9 mouse cellular contexts compared by ENCODE assay signal in genomic region chr1:120340419-120341171, GRCm38 (mm10). TPM values are rescaled to one million over a fixed set of nuclear protein-coding genes. Genes with fewer than 3 reads are reported as not detected.
DNase-seq lines count a peak whose midpoint lies in the region; ATAC-seq lines count a peak whose summit lies in the region.
"Had no signal": no experiment of that assay in that cellular context is flagged by ENCODE, and none has a peak within 500 bp of the region (broad histone marks: within the 10 kb centered on the region; RNA-seq: fewer than 3 reads in every experiment).

C1ql2 (plus strand) TSS chr1:120340582.

- peak within 1 kb of the TSS; percentile 64 for H3K4me2 ChIP-seq in hindbrain, embryonic 14.5 days (replicated peaks)
- peak within 1 kb of the TSS; percentile 42 for H3K4me2 ChIP-seq in liver, embryonic 12.5 days

- DNase-seq in left cerebral cortex, adult 18-20 months (ENCODE audit: low spot score in 2 of 2), result peak; percentile 28 to 30
- DNase-seq in left cerebral cortex, adult 11 months (ENCODE audit: low spot score), result no peak
- peak; percentile 42 for DNase-seq in embryo, embryonic 9.5 days (ENCODE audit: extremely low spot score)
- DNase-seq in hindbrain, embryonic 14.5 days (ENCODE audit: low spot score), result no peak
- DNase-seq in right cerebral cortex, postnatal 4 days, result peak; percentile 47
- DNase-seq in thymus, postnatal 10 days (ENCODE audit: low spot score in 2 of 2), result no peak
- DNase-seq in spleen, postnatal 14 days (ENCODE audit: low spot score in 2 of 2), result no peak

- H3K4me3 ChIP-seq in hindbrain, embryonic 14.5 days (replicated peaks; ENCODE audit: low read length), result peak within 1 kb of the TSS; percentile 35
- peak within 1 kb of the TSS; percentile 19 for H3K4me3 ChIP-seq in liver, embryonic 12.5 days

- H3K9me3 ChIP-seq in hindbrain, embryonic 14.5 days (ENCODE audit: control insufficient read depth, low read length), result no peaks in the 10 kb centered on the region
- H3K9me3 ChIP-seq in liver, embryonic 12.5 days (replicated peaks), result no peaks in the 10 kb centered on the region

- peak within 1 kb of the TSS; percentile 20; the same call in 1 of the 2 replicates for H3K9ac ChIP-seq in hindbrain, embryonic 14.5 days
- H3K9ac ChIP-seq in liver, embryonic 12.5 days, result no peak within 1 kb of the TSS

- H3K4me1 ChIP-seq in hindbrain, embryonic 14.5 days (replicated peaks; ENCODE audit: control insufficient read depth, insufficient read depth, low read length), result peaks cover 27% of the 10 kb centered on the region
- no peaks in the 10 kb centered on the region; the same call in 1 of the 2 replicates for H3K4me1 ChIP-seq in liver, embryonic 12.5 days

- ATAC-seq in hindbrain, embryonic 14.5 days (ENCODE audit: low FRiP score), result peak; percentile 67
- no peak for ATAC-seq in liver, embryonic 12.5 days

- H3K27me3 ChIP-seq in hindbrain, embryonic 14.5 days (ENCODE audit: control insufficient read depth, insufficient read depth, low read length), result peaks cover 82% of the 10 kb centered on the region
- H3K27me3 ChIP-seq in liver, embryonic 12.5 days (replicated peaks), result peaks cover 100% of the 10 kb centered on the region

- under 1% methylated on average over 71 of the region's 73 CpGs for WGBS in hindbrain, embryonic 14.5 days
- WGBS in liver, embryonic 12.5 days (ENCODE audit: insufficient replicate concordance), result 4% methylated on average over 72 of the region's 73 CpGs

- H3K36me3 ChIP-seq in hindbrain, embryonic 14.5 days (replicated peaks; ENCODE audit: control insufficient read depth, insufficient read depth), result no peaks in the 10 kb centered on the region
- H3K36me3 ChIP-seq in liver, embryonic 12.5 days, result no peaks in the 10 kb centered on the region

- no peak within 1 kb of the TSS for H3K27ac ChIP-seq in hindbrain, embryonic 14.5 days
- no peak within 1 kb of the TSS for H3K27ac ChIP-seq in liver, embryonic 12.5 days

RNA-seq across cellular contexts. Expression of gene C1ql2, which starts in this region (rescaled TPM):
- total RNA-seq in left cerebral cortex, adult 18-20 months (2021), result 1 to 10 TPM; 3.2 to 3.7 TPM
- polyA plus RNA-seq in hindbrain, embryonic 14.5 days (2014; fragmentation: Nextera tagmentation; extraction: Ambion mirVana), result 4.9 and 5.4 TPM in 2 replicates
- not detected in 2 replicates for polyA plus RNA-seq in liver, embryonic 12.5 days (2016; fragmentation: Nextera tagmentation; extraction: Ambion mirVana)
- total RNA-seq: liver, adult 2 months had no signal
- polyA plus RNA-seq: liver, adult 2 months had no signal

Comparison
In these comparisons a context has a peak if more than half of its experiments do, and no peak if none do; other contexts are left out.
1. DNase-seq: peak in left cerebral cortex, adult 18-20 months (2 of 2), embryo, embryonic 9.5 days (single experiment) and right cerebral cortex, postnatal 4 days (single experiment); none in left cerebral cortex, adult 11 months (single experiment), hindbrain, embryonic 14.5 days (single experiment), thymus, postnatal 10 days (0 of 2) and spleen, postnatal 14 days (0 of 2).